Mouse (Mus musculus) cerebellum, adult 11 months (tissue): ENCODE measurements around the gene Olfr742.

ENCODE experiments used
- DNase-seq: peaks from one replicate; pipeline ENCODE4 v3.0.0; 2022

The Olfr742 gene

DNA sequence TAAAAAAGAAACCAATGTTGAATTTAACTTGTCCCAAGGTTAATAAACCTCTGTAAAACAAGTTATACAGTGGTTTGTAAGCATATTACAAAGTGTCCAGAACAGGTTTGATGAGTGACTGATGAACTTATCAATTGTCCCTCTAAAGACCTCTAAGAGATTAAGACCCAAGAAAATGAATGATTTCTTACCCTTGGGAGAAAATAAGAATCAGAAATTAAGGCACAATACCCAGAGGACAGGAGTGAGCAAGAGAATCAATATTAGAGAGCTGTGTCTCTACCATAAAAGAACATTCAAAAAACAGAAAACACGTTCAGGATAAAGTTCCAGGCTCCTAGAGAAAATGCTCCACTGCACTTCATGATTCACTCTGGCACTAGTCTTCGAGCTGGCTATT lies at the start of gene Olfr742:
TSS of gene Olfr742 (plus strand) at position 301 of the 400 bp plus-strand sequence.
- no peak for DNase-seq

DNA sequence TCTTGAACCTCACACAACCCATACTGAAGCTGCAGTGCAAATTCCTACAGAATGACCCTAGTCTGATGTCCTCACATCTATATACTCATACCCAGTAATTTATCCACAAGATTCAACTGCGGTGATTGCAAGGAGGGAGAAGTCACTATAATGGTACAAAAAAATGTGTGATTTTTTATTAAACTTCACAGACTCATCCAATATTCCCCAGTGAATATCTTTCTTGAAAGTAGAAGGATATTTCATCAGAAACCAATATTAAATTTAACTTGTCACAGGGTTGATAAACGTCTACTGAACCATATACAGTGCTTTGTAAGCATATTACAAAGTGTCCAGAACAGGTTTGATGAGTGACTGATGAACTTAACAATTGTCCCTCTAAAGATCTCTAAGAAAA lies 31.0 kb upstream of the Olfr742 start, which contains the start of gene Olfr741:
TSS of gene Olfr741 (plus strand) at position 301 of the 400 bp plus-strand sequence.
- no peak for DNase-seq

- DNase-seq, result no peak
Measured at GRCm38 (mm10) chr14:50478406-50478805, 25.0 kb upstream of the Olfr742 start.

DNA sequence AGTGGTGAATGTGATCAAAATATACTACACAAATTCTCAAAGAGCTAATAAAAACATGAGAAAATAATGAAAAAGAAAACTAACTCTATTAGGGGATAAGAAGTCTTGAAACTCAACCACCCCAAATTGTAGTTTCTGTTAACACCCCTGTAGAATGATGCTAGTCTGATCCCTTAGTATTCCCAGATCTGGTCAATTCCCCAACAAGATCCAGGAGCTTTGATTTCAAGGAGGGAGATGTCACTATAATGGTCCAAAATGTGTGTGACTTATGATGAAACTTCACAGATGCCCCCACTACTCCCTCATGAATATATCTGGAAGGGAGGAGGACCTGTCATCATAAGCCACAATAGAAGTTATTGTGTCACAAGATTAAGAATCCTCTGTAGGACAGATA lies 18.1 kb downstream of the Olfr742 start, which contains the start of gene Olfr743:
TSS of gene Olfr743 (plus strand) at position 301 of the 400 bp plus-strand sequence.
- DNase-seq, result no peak

GRCm38 (mm10) chr14:50552734-50553133 lies 49.3 kb downstream of the Olfr742 start:
- DNase-seq, result no peak
